Mouse (Mus musculus): ENCODE measurements at regions not wholly inside any gene's neighbourhood (a gene's known extent, or its start where the extent isn't known, plus 50 kb on each side); places are given as distances from the start of the nearest gene placed in this dataset.

DNA sequence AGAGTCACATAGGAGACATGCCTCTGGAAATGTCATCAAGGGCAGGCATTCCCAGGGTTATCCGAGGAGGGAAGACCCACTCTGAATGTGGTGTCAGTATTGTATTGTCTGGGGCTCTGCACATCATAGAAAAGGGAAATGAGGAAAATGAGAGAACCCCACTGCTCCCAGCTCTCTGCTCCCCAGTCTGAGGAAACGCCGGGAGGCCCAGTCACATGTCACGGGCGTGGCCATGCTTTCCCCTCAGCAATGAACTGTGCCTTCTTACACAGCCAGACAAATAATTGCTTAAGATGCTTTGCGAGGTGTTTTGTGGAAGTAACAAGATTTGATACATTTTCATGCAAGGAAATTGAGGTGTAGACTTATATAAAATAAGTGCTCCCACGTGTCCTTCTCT lies 366.1 kb downstream of the Cbln4 start:
- no peaks in the 10 kb centered on the region for H3K36me3 ChIP-seq (replicated peaks in 1 of 2; ENCODE audit: control insufficient read depth in 1 of 2, insufficient read depth in 1 of 2, low read length in 1 of 2)
- no peak overlapping the region for H3K27ac ChIP-seq (ENCODE audit: insufficient read depth, low read depth)
- TF ChIP-seq CTCF (conservative IDR thresholded peaks at IDR 0.05 in 1 of 2, IDR thresholded peaks at IDR 0.05 in 1 of 2; ENCODE audit: low read depth in 2 of 2, low read length in 2 of 2) (no peak), NELFE (IDR thresholded peaks at IDR 0.05; ENCODE audit: low read depth, low read length) (no peak), CHD2 (IDR thresholded peaks at IDR 0.05; ENCODE audit: low read length) (no peak), ETS1 (conservative IDR thresholded peaks at IDR 0.05; ENCODE audit: low read depth, low read length) (no peak), RCOR1 (conservative IDR thresholded peaks at IDR 0.05; ENCODE audit: low read depth, low read length) (no peak), POLR2AphosphoS2 (IDR thresholded peaks at IDR 0.05; ENCODE audit: low read depth, low read length) (no peak), E2F4 (IDR thresholded peaks at IDR 0.05; ENCODE audit: insufficient replicate concordance, low read depth, low read length) (no peak), ZKSCAN1 (IDR thresholded peaks at IDR 0.05; ENCODE audit: borderline replicate concordance, low read depth, low read length) (no peak), USF1 (IDR thresholded peaks at IDR 0.05; ENCODE audit: low read depth, low read length) (no peak), ELF1 (IDR thresholded peaks at IDR 0.05; ENCODE audit: low read depth, low read length) (no peak), JUN (IDR thresholded peaks at IDR 0.05; ENCODE audit: insufficient read depth, low read depth, low read length) (no peak), JUND (conservative IDR thresholded peaks at IDR 0.05; ENCODE audit: low read depth, low read length) (no peak), HCFC1 (IDR thresholded peaks at IDR 0.05; ENCODE audit: low read depth, low read length) (no peak), ZNF384 (IDR thresholded peaks at IDR 0.05; ENCODE audit: low read depth, low read length) (no peak), EP300 (IDR thresholded peaks at IDR 0.05; ENCODE audit: low read length) (no peak), RAD21 (IDR thresholded peaks at IDR 0.05; ENCODE audit: low read depth, low read length) (no peak), MAZ (IDR thresholded peaks at IDR 0.05; ENCODE audit: low read depth, low read length) (no peak), TBP (conservative IDR thresholded peaks at IDR 0.05; ENCODE audit: low read depth, low read length) (no peak), ZMIZ1 (IDR thresholded peaks at IDR 0.05; ENCODE audit: low read depth, low read length) (no peak), KAT2A (IDR thresholded peaks at IDR 0.05; ENCODE audit: insufficient replicate concordance, low read length) (no peak)
- no peak for DNase-seq (ENCODE audit: extremely low read depth)
- no peak overlapping the region for H3K9ac ChIP-seq (ENCODE audit: insufficient read depth, low read depth)
- in situ Hi-C loops (cut with MboI; ENCODE audit: low pct_ligation_motif_present, low pct_unique_long_range_greater_than_20kb, low sequenced_read_pairs) (no loop called here), dilution Hi-C loops (cut with MboI; ENCODE audit: extremely low pct_ligation_motif_present, extremely low pct_unique_long_range_greater_than_20kb, low sequenced_read_pairs) (no loop called here)
- no peak overlapping the region for H3K4me3 ChIP-seq (replicated peaks in 1 of 3; ENCODE audit: low read depth in 2 of 3, low read length in 2 of 3, poor library complexity in 1 of 3)
- no peak overlapping the region for H3K4me2 ChIP-seq (ENCODE audit: insufficient read depth, low read depth, poor library complexity, severe bottlenecking)
- no peaks in the 10 kb centered on the region for H3K27me3 ChIP-seq (replicated peaks)
- H3K4me1 ChIP-seq (ENCODE audit: control insufficient read depth in 1 of 2, insufficient read depth in 2 of 2) = no peaks in the 10 kb centered on the region
- H3K9me3 ChIP-seq (replicated peaks; ENCODE audit: low read length) = peaks cover 67% of the 10 kb centered on the region
- H3K79me2 ChIP-seq (replicated peaks; ENCODE audit: control insufficient read depth, extremely low read depth, insufficient read depth, poor library complexity, severe bottlenecking) = no peaks in the 10 kb centered on the region

DNA sequence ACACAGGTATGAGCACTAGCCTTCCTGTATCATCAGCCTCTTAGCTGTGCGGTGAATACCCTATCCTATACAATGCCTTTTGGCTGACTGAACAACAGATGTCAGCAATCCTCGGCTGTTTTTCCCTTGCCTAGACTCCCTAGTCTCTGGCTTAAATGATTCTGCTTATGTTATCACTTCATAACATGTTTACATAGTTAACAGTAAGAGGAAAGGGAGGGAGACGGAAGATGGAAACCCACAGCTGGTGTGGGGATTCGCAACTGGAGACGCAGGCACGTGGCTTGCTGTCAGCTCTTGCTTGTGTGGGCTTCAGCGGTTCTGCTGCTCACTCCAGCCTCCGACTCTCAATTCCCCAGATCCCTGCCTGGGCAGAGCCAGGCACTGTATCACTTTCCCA lies 367.2 kb downstream of the Cbln4 start:
- TF ChIP-seq MAFK (IDR thresholded peaks at IDR 0.05; ENCODE audit: insufficient replicate concordance, low read length) (no peak), JUN (IDR thresholded peaks at IDR 0.05; ENCODE audit: insufficient read depth, low read depth, low read length) (no peak), TCF12 (IDR thresholded peaks at IDR 0.05; ENCODE audit: low read depth, low read length) (no peak), SMC3 (IDR thresholded peaks at IDR 0.05; ENCODE audit: low read depth, low read length) (no peak), POLR2AphosphoS2 (IDR thresholded peaks at IDR 0.05; ENCODE audit: low read depth, low read length) (no peak), ZC3H11A (IDR thresholded peaks at IDR 0.05; ENCODE audit: low read depth, low read length) (no peak), KAT2A (IDR thresholded peaks at IDR 0.05; ENCODE audit: insufficient replicate concordance, low read length) (no peak), CHD1 (IDR thresholded peaks at IDR 0.05; ENCODE audit: low read depth, low read length) (no peak), ZMIZ1 (IDR thresholded peaks at IDR 0.05; ENCODE audit: low read depth, low read length) (no peak)
- no peak for DNase-seq (ENCODE audit: extremely low read depth)
- peaks cover 69% of the 10 kb centered on the region for H3K9me3 ChIP-seq (replicated peaks; ENCODE audit: low read length)

More for the DNA sequence above, 367.2 kb downstream of the Cbln4 start:
- no peaks in the 10 kb centered on the region for H3K27me3 ChIP-seq (replicated peaks)
- in situ Hi-C loops (cut with MboI; ENCODE audit: low pct_ligation_motif_present, low pct_unique_long_range_greater_than_20kb, low sequenced_read_pairs) = no loop called here
- H3K79me2 ChIP-seq (replicated peaks; ENCODE audit: control insufficient read depth, extremely low read depth, insufficient read depth, poor library complexity, severe bottlenecking) = no peaks in the 10 kb centered on the region
- peak overlapping the region in 1 of 3 experiments; percentile 17 for H3K4me3 ChIP-seq (replicated peaks in 1 of 3; ENCODE audit: low read depth in 2 of 3, low read length in 2 of 3, poor library complexity in 1 of 3)
- H3K4me2 ChIP-seq (ENCODE audit: insufficient read depth, low read depth, poor library complexity, severe bottlenecking) = no peak overlapping the region
- dilution Hi-C loops (cut with MboI; ENCODE audit: extremely low pct_ligation_motif_present, extremely low pct_unique_long_range_greater_than_20kb, low sequenced_read_pairs) = no loop called here
- no peak overlapping the region for H3K27ac ChIP-seq (ENCODE audit: insufficient read depth, low read depth)
- no peak overlapping the region for H3K9ac ChIP-seq (ENCODE audit: insufficient read depth, low read depth)
- no peaks in the 10 kb centered on the region for H3K36me3 ChIP-seq (replicated peaks in 1 of 2; ENCODE audit: control insufficient read depth in 1 of 2, insufficient read depth in 1 of 2, low read length in 1 of 2)
- H3K4me1 ChIP-seq (ENCODE audit: control insufficient read depth in 1 of 2, insufficient read depth in 2 of 2) = no peaks in the 10 kb centered on the region

All from CH12.LX (cell line).